Mouse (Mus musculus) CH12.LX (cell line): ENCODE measurements around the gene C77080. TPM values are rescaled to one million over a fixed set of nuclear protein-coding genes. Genes with fewer than 3 reads are reported as not detected.

ENCODE experiments used
- polyA plus RNA-seq: library from polyadenylated mRNA; unstranded; fragments of >175 nt; gene quantifications from 2 replicates; pipeline ENCODE4 v1.2.1, GENCODE M21; 2012; ENCODE audit warnings: low read depth; ENCODE audit not compliant: insufficient read length
- total RNA-seq, 2 experiments: library from RNA; depleted of rRNA; stranded (reverse); fragments of 300-350 nt in 1 of 2; fragments of >200 nt in 1 of 2; gene quantifications; 2 replicates each; pipeline ENCODE4 v1.2.3; 2012 to 2014

Gene C77080
- total and polyA plus RNA-seq, 3 experiments = 0.38 to 1.1 TPM; not detected in 1

Other genes with a start within 250 kb of the C77080 start
- gene Rnf19b, start 203.1 kb downstream of the C77080 start, total RNA-seq (2012; rRNA removed) = 65.3 and 75.3 TPM in 2 replicates
- 104 and 111 TPM in 2 replicates for gene Rnf19b, start 203.1 kb downstream of the C77080 start, total RNA-seq (2014; rRNA removed)
- gene Rnf19b, start 203.1 kb downstream of the C77080 start, polyA plus RNA-seq = 98.3 and 102 TPM in 2 replicates
- not detected in 2 replicates for gene Tmem54, start 155.9 kb downstream of the C77080 start, total RNA-seq (2012; rRNA removed)
- gene Tmem54, start 155.9 kb downstream of the C77080 start, total RNA-seq (2014; rRNA removed) = not detected in 2 replicates
- gene Tmem54, start 155.9 kb downstream of the C77080 start, polyA plus RNA-seq = not detected in 2 replicates
- 28.5 and 31.6 TPM in 2 replicates for gene Hpca, start 139.4 kb downstream of the C77080 start, total RNA-seq (2012; rRNA removed)
- 1.0 and 1.3 TPM in 2 replicates for gene Hpca, start 139.4 kb downstream of the C77080 start, total RNA-seq (2014; rRNA removed)
- 2.9 and 3.6 TPM in 2 replicates for gene Hpca, start 139.4 kb downstream of the C77080 start, polyA plus RNA-seq
- gene Fndc5, start 124.4 kb downstream of the C77080 start, total RNA-seq (2012; rRNA removed) = 0.17 and 0.21 TPM in 2 replicates
- 0.08 TPM in 1 of 2 replicates, not detected in the other for gene Fndc5, start 124.4 kb downstream of the C77080 start, total RNA-seq (2014; rRNA removed)
- 0.26 and 0.33 TPM in 2 replicates for gene Fndc5, start 124.4 kb downstream of the C77080 start, polyA plus RNA-seq
- gene S100pbp, start 71.7 kb downstream of the C77080 start, total RNA-seq (2012; rRNA removed) = 22.5 and 23.1 TPM in 2 replicates
- gene S100pbp, start 71.7 kb downstream of the C77080 start, total RNA-seq (2014; rRNA removed) = 43.6 and 44.7 TPM in 2 replicates
- gene S100pbp, start 71.7 kb downstream of the C77080 start, polyA plus RNA-seq = 35.8 and 43.6 TPM in 2 replicates
- 128 and 180 TPM in 2 replicates for gene Yars, start 71.6 kb downstream of the C77080 start, total RNA-seq (2012; rRNA removed)
- gene Yars, start 71.6 kb downstream of the C77080 start, total RNA-seq (2014; rRNA removed) = 96.1 and 96.3 TPM in 2 replicates
- 207 and 220 TPM in 2 replicates for gene Yars, start 71.6 kb downstream of the C77080 start, polyA plus RNA-seq
- gene Sync, start 26.2 kb upstream of the C77080 start, total RNA-seq (2012; rRNA removed) = 0.04 TPM in 1 of 2 replicates, not detected in the other
- not detected in 2 replicates for gene Sync, start 26.2 kb upstream of the C77080 start, total RNA-seq (2014; rRNA removed)
- 0.14 and 0.16 TPM in 2 replicates for gene Sync, start 26.2 kb upstream of the C77080 start, polyA plus RNA-seq
- 41.4 and 44.1 TPM in 2 replicates for gene Rbbp4, start 74.0 kb upstream of the C77080 start, total RNA-seq (2012; rRNA removed)
- 73.3 and 76.9 TPM in 2 replicates for gene Rbbp4, start 74.0 kb upstream of the C77080 start, total RNA-seq (2014; rRNA removed)
- 179 and 219 TPM in 2 replicates for gene Rbbp4, start 74.0 kb upstream of the C77080 start, polyA plus RNA-seq
- 93.7 and 104 TPM in 2 replicates for gene Zbtb8os, start 74.3 kb upstream of the C77080 start, total RNA-seq (2012; rRNA removed)
- gene Zbtb8os, start 74.3 kb upstream of the C77080 start, total RNA-seq (2014; rRNA removed) = 124 and 134 TPM in 2 replicates
- gene Zbtb8os, start 74.3 kb upstream of the C77080 start, polyA plus RNA-seq = 135 and 157 TPM in 2 replicates
- 0.04 TPM in 1 of 2 replicates, not detected in the other for gene Zbtb8a, start 116.7 kb upstream of the C77080 start, total RNA-seq (2012; rRNA removed)
- 0.16 TPM in 1 of 2 replicates, not detected in the other for gene Zbtb8a, start 116.7 kb upstream of the C77080 start, total RNA-seq (2014; rRNA removed)
- 0.11 TPM in 1 of 2 replicates, not detected in the other for gene Zbtb8a, start 116.7 kb upstream of the C77080 start, polyA plus RNA-seq
- 0.04 TPM in 2 replicates for gene Zbtb8b, start 179.4 kb upstream of the C77080 start, total RNA-seq (2012; rRNA removed)
- gene Zbtb8b, start 179.4 kb upstream of the C77080 start, total RNA-seq (2014; rRNA removed) = not detected in 2 replicates
- not detected in 2 replicates for gene Zbtb8b, start 179.4 kb upstream of the C77080 start, polyA plus RNA-seq
- 20.2 and 20.4 TPM in 2 replicates for gene Bsdc1, start 200.2 kb upstream of the C77080 start, total RNA-seq (2012; rRNA removed)
- gene Bsdc1, start 200.2 kb upstream of the C77080 start, total RNA-seq (2014; rRNA removed) = 19.3 and 20.6 TPM in 2 replicates
- 16.1 and 27.2 TPM in 2 replicates for gene Bsdc1, start 200.2 kb upstream of the C77080 start, polyA plus RNA-seq
- gene Tssk3, start 229.6 kb upstream of the C77080 start, total RNA-seq (2012; rRNA removed) = 0.13 TPM in 1 of 2 replicates, not detected in the other
- gene Tssk3, start 229.6 kb upstream of the C77080 start, total RNA-seq (2014; rRNA removed) = not detected in 2 replicates
- not detected in 2 replicates for gene Tssk3, start 229.6 kb upstream of the C77080 start, polyA plus RNA-seq
- not detected in 2 replicates for gene Fam229a, start 229.8 kb upstream of the C77080 start, total RNA-seq (2012; rRNA removed)
- gene Fam229a, start 229.8 kb upstream of the C77080 start, total RNA-seq (2014; rRNA removed) = not detected in 2 replicates
- gene Fam229a, start 229.8 kb upstream of the C77080 start, polyA plus RNA-seq = not detected in 2 replicates